Mouse (Mus musculus): ENCODE measurements around the gene Gm43518. TPM values are rescaled to one million over a fixed set of nuclear protein-coding genes. Genes with fewer than 3 reads are reported as not detected.

Gm43518 gene
- polyA plus RNA-seq, 1 experiment from 2014 or later, result 0.56 TPM

DNA sequence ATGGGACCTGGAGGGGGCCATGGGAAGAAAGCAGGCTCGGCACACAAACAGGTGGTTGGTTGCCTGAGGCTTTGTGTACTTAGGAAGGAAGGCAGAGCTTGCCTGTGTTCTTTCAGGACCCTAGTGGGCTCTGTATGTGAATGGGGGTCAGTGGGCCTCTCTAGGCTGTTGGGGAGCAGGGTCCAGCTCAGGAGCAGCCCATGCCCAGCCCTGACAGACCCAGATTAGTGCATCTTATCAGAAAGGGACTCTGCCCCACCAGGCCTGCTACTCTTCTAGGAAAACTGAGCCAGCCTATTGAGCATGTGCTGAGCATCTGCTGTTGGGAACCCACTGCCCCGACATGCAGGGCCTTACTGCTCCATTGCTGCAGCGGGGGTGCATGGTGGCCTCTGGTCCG lies 60.3 kb downstream of the Gm43518 start:
- DNase-seq (ENCODE audit: low spot score) (no peak), ATAC-seq (ENCODE audit: low FRiP score, low TSS enrichment) (no peak)
- H3K9ac ChIP-seq (ENCODE audit: low read length), result no peak overlapping the region
- TF ChIP-seq CTCF (IDR thresholded peaks at IDR 0.05; ENCODE audit: low read depth) (no peak), EP300 (optimal IDR thresholded peaks at IDR 0.05) (no peak)
- H3K27ac ChIP-seq (replicated peaks), result peak overlapping the region; percentile 78
- 68% methylated on average over 4 of the region's 4 CpGs for WGBS
- H3K27me3 ChIP-seq (ENCODE audit: control insufficient read depth, insufficient read depth, low read length), result no peaks in the 10 kb centered on the region
- H3K4me3 ChIP-seq (ENCODE audit: low read depth, low read length), result no peak overlapping the region
- no peak overlapping the region for H3K4me2 ChIP-seq (replicated peaks; ENCODE audit: low read depth)
- peaks cover 5% of the 10 kb centered on the region; the same call in 1 of the 2 replicates for H3K4me1 ChIP-seq (replicated peaks; ENCODE audit: control insufficient read depth, insufficient read depth)
- no peaks in the 10 kb centered on the region for H3K36me3 ChIP-seq (ENCODE audit: control insufficient read depth, insufficient read depth, low read length)
- H3K9me3 ChIP-seq (ENCODE audit: control insufficient read depth, low read length), result no peaks in the 10 kb centered on the region

Other genes starting within 250 kb of the Gm43518 start
- gene Clip1, start 242.8 kb upstream of the Gm43518 start, polyA plus RNA-seq (2015; fragmentation: Nextera tagmentation; extraction: Ambion mirVana), result 36.1 and 41.4 TPM in 2 replicates
- 26.1 and 27.3 TPM in 2 replicates for gene Zcchc8, start 206.3 kb upstream of the Gm43518 start, polyA plus RNA-seq (2015; fragmentation: Nextera tagmentation; extraction: Ambion mirVana)
- 59.5 and 67.8 TPM in 2 replicates for gene Rsrc2, start 178.0 kb upstream of the Gm43518 start, polyA plus RNA-seq (2015; fragmentation: Nextera tagmentation; extraction: Ambion mirVana)
- 3.9 and 4.9 TPM in 2 replicates for gene Kntc1, start 177.7 kb upstream of the Gm43518 start, polyA plus RNA-seq (2015; fragmentation: Nextera tagmentation; extraction: Ambion mirVana)
- gene Hcar2, start 61.9 kb upstream of the Gm43518 start, polyA plus RNA-seq (2015; fragmentation: Nextera tagmentation; extraction: Ambion mirVana), result 24.0 and 26.8 TPM in 2 replicates
- 4.9 and 6.0 TPM in 2 replicates for gene Hcar1, start 47.4 kb upstream of the Gm43518 start, polyA plus RNA-seq (2015; fragmentation: Nextera tagmentation; extraction: Ambion mirVana)
- 107 and 122 TPM in 2 replicates for gene Denr, start 20.2 kb upstream of the Gm43518 start, polyA plus RNA-seq (2015; fragmentation: Nextera tagmentation; extraction: Ambion mirVana)
- gene Ccdc62, start 3.3 kb downstream of the Gm43518 start, polyA plus RNA-seq (2015; fragmentation: Nextera tagmentation; extraction: Ambion mirVana), result 5.4 TPM in 2 replicates
- gene Hip1r, start 46.2 kb downstream of the Gm43518 start, polyA plus RNA-seq (2015; fragmentation: Nextera tagmentation; extraction: Ambion mirVana), result 31.2 and 32.2 TPM in 2 replicates
- 31.0 and 35.8 TPM in 2 replicates for gene Vps37b, start 104.9 kb downstream of the Gm43518 start, polyA plus RNA-seq (2015; fragmentation: Nextera tagmentation; extraction: Ambion mirVana)
- gene Abcb9, start 168.4 kb downstream of the Gm43518 start, polyA plus RNA-seq (2015; fragmentation: Nextera tagmentation; extraction: Ambion mirVana), result 7.7 and 8.2 TPM in 2 replicates
- 19.0 and 21.0 TPM in 2 replicates for gene Ogfod2, start 184.9 kb downstream of the Gm43518 start, polyA plus RNA-seq (2015; fragmentation: Nextera tagmentation; extraction: Ambion mirVana)
- gene Arl6ip4, start 188.7 kb downstream of the Gm43518 start, polyA plus RNA-seq (2015; fragmentation: Nextera tagmentation; extraction: Ambion mirVana), result 77.1 and 78.9 TPM in 2 replicates

Measured in stomach, postnatal 0 days (tissue).